Mouse (Mus musculus) testis, adult 2 months (tissue): ENCODE measurements around the gene Mroh2a.

ENCODE experiments used
- CTCF ChIP-seq: fragments of 200-500 bp; IDR thresholded peaks from 2 replicates; pipeline ENCODE4 v1.5.1; 2012; ENCODE audit warnings: low read depth, mild to moderate bottlenecking, inconsistent platforms, low read length, moderate library complexity; ENCODE audit not compliant: control insufficient read depth, insufficient read depth, insufficient replicate concordance
- POLR2A ChIP-seq: fragments of 200-500 bp; IDR thresholded peaks from 2 replicates; pipeline ENCODE4 v1.6.1; 2012; ENCODE audit warnings: low read depth, mild to moderate bottlenecking, inconsistent platforms, low read length, moderate library complexity; ENCODE audit not compliant: control insufficient read depth

- TF ChIP-seq POLR2A: no peak
- no peak for TF ChIP-seq CTCF
Observed at GRCm38 (mm10) chr1:88309020-88309419, 82.2 kb downstream of the Mroh2a start.
